Mouse (Mus musculus): ENCODE data around the gene Kcnk7. TPM values are rescaled to one million over a fixed set of nuclear protein-coding genes. Genes with fewer than 3 reads are reported as not detected.
A peak's percentile ranks its signal among the peaks of the same experiment; 100 is the strongest.

Kcnk7 gene
- polyA plus RNA-seq, 1 experiment from 2014 or later = not detected

DNA sequence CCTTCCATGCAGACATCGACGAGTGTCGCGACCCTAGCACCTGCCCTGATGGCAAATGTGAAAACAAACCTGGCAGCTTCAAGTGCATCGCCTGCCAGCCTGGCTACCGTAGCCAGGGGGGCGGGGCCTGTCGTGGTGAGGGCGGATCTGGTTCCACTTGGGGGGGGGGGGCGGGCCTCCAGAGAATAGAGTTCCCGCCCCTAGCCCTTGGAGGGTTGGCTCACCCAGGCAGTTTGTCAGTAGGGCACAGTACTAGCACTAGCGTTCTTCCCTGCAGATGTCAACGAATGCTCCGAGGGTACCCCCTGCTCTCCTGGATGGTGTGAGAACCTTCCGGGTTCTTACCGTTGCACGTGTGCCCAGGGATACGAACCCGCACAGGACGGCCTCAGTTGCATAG is 47.6 kb downstream of the Kcnk7 start:
- WGBS = 7% methylated on average over 18 of the region's 20 CpGs
- Histone ChIP-seq H3K4me3 (ENCODE audit: low read depth, low read length) (no peak overlapping the region), H3K4me2 (ENCODE audit: low read length) (no peak overlapping the region), H3K9me3 (replicated peaks; ENCODE audit: control insufficient read depth, low read length) (no peaks in the 10 kb centered on the region), H3K9ac (ENCODE audit: low read length) (no peak overlapping the region; the same call in 1 of the 2 replicates), H3K36me3 (ENCODE audit: control insufficient read depth, insufficient read depth, low read length) (no peaks in the 10 kb centered on the region; the same call in 1 of the 2 replicates), H3K27me3 (replicated peaks; ENCODE audit: control insufficient read depth, insufficient read depth, low read length) (peaks cover 34% of the 10 kb centered on the region), H3K27ac (ENCODE audit: low read depth, low read length) (no peak overlapping the region), H3K4me1 (ENCODE audit: control insufficient read depth, insufficient read depth, low read length) (no peaks in the 10 kb centered on the region)
- ATAC-seq = peak; percentile 56; the same call in 1 of the 2 replicates
- DNase-seq (ENCODE audit: low spot score) = peak; percentile 55

DNA sequence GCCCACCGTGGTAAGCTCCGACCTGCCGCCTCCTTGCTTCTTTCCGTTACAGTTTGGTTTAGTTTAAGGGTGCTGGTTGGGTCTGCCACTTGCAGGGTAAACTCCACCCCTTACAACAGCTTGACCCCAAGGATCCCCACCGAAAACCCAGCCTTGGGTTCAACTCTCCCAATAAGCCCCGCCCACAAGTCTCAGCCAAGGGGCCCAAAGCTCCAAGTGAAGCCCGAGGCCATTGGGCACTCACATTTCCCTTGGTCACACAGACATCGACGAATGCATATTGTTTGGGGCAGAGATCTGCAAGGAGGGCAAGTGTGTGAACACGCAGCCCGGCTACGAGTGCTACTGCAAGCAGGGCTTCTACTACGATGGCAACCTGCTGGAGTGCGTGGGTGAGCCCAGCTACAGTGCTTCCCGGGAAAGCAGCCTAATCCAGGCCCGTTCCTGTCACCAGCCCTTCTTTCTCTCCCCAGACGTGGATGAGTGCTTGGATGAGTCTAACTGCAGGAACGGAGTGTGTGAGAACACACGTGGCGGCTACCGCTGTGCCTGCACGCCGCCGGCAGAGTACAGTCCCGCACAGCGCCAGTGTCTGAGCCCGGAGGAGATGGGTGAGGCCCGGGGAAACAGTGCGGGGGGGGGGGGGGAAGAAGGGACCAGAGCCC is 52.3 kb downstream of the Kcnk7 start:
- Histone ChIP-seq H3K4me3 (ENCODE audit: low read depth, low read length) (no peak overlapping the region), H3K4me2 (ENCODE audit: low read length) (peak overlapping the region; percentile 28; the same call in 1 of the 2 replicates), H3K27me3 (replicated peaks; ENCODE audit: control insufficient read depth, insufficient read depth, low read length) (peaks cover 26% of the 10 kb centered on the region), H3K36me3 (ENCODE audit: control insufficient read depth, insufficient read depth, low read length) (peaks cover 44% of the 10 kb centered on the region), H3K9me3 (replicated peaks; ENCODE audit: control insufficient read depth, low read length) (no peaks in the 10 kb centered on the region), H3K9ac (ENCODE audit: low read length) (peak overlapping the region; percentile 42; the same call in 1 of the 2 replicates), H3K4me1 (ENCODE audit: control insufficient read depth, insufficient read depth, low read length) (peaks cover 4% of the 10 kb centered on the region; the same call in 1 of the 2 replicates), H3K27ac (ENCODE audit: low read depth, low read length) (no peak overlapping the region)
- 8% methylated on average over 28 of the region's 29 CpGs for WGBS
- DNase-seq (ENCODE audit: low spot score) (peak; percentile 32), ATAC-seq (peak; percentile 61)

Small RNA genes within 50 kb of the gene (microRNA-seq; reads per million reads assigned to microRNA genes)
- gene Mir6987 = 0.53 reads per million

Other genes starting within 250 kb of the Kcnk7 start
- 5.9 and 6.4 TPM in 2 replicates for gene Ccdc85b, start 246.5 kb upstream of the Kcnk7 start, polyA plus RNA-seq (2014; fragmentation: Nextera tagmentation; extraction: Ambion mirVana)
- gene Fibp, start 243.8 kb upstream of the Kcnk7 start, polyA plus RNA-seq (2014; fragmentation: Nextera tagmentation; extraction: Ambion mirVana) = 153 and 167 TPM in 2 replicates
- 3.4 and 5.3 TPM in 2 replicates for gene Ctsw, start 235.9 kb upstream of the Kcnk7 start, polyA plus RNA-seq (2014; fragmentation: Nextera tagmentation; extraction: Ambion mirVana)
- gene Efemp2, start 230.4 kb upstream of the Kcnk7 start, polyA plus RNA-seq (2014; fragmentation: Nextera tagmentation; extraction: Ambion mirVana) = 25.1 and 29.0 TPM in 2 replicates
- 51.8 and 57.1 TPM in 2 replicates for gene Mus81, start 216.0 kb upstream of the Kcnk7 start, polyA plus RNA-seq (2014; fragmentation: Nextera tagmentation; extraction: Ambion mirVana)
- gene Cfl1, start 213.9 kb upstream of the Kcnk7 start, polyA plus RNA-seq (2014; fragmentation: Nextera tagmentation; extraction: Ambion mirVana) = 4,491 and 4,757 TPM in 2 replicates
- 0.28 TPM in 1 of 2 replicates, not detected in the other for gene 1700020D05Rik, start 200.6 kb upstream of the Kcnk7 start, polyA plus RNA-seq (2014; fragmentation: Nextera tagmentation; extraction: Ambion mirVana)
- 55.3 and 73.2 TPM in 2 replicates for gene Snx32, start 193.8 kb upstream of the Kcnk7 start, polyA plus RNA-seq (2014; fragmentation: Nextera tagmentation; extraction: Ambion mirVana)
- gene Ovol1, start 143.7 kb upstream of the Kcnk7 start, polyA plus RNA-seq (2014; fragmentation: Nextera tagmentation; extraction: Ambion mirVana) = 0.16 TPM in 1 of 2 replicates, not detected in the other
- gene Ap5b1, start 136.3 kb upstream of the Kcnk7 start, polyA plus RNA-seq (2014; fragmentation: Nextera tagmentation; extraction: Ambion mirVana) = 1.5 and 1.6 TPM in 2 replicates
- gene Rnaseh2c, start 102.5 kb upstream of the Kcnk7 start, polyA plus RNA-seq (2014; fragmentation: Nextera tagmentation; extraction: Ambion mirVana) = 85.7 and 95.8 TPM in 2 replicates
- 43.7 and 49.7 TPM in 2 replicates for gene Kat5, start 94.1 kb upstream of the Kcnk7 start, polyA plus RNA-seq (2014; fragmentation: Nextera tagmentation; extraction: Ambion mirVana)
- 29.8 and 35.8 TPM in 2 replicates for gene Rela, start 66.9 kb upstream of the Kcnk7 start, polyA plus RNA-seq (2014; fragmentation: Nextera tagmentation; extraction: Ambion mirVana)
- 9.2 and 10.2 TPM in 2 replicates for gene Sipa1, start 40.7 kb upstream of the Kcnk7 start, polyA plus RNA-seq (2014; fragmentation: Nextera tagmentation; extraction: Ambion mirVana)
- gene Map3k11, start 15.6 kb upstream of the Kcnk7 start, polyA plus RNA-seq (2014; fragmentation: Nextera tagmentation; extraction: Ambion mirVana) = 9.2 and 11.8 TPM in 2 replicates
- gene Pcnx3, start 15.5 kb upstream of the Kcnk7 start, polyA plus RNA-seq (2014; fragmentation: Nextera tagmentation; extraction: Ambion mirVana) = 20.9 and 24.6 TPM in 2 replicates
- 7.0 and 10.1 TPM in 2 replicates for gene Ehbp1l1, start 21.9 kb downstream of the Kcnk7 start, polyA plus RNA-seq (2014; fragmentation: Nextera tagmentation; extraction: Ambion mirVana)
- gene Fam89b, start 25.3 kb downstream of the Kcnk7 start, polyA plus RNA-seq (2014; fragmentation: Nextera tagmentation; extraction: Ambion mirVana) = 204 and 233 TPM in 2 replicates
- 8.5 and 10.7 TPM in 2 replicates for gene Ltbp3, start 36.5 kb downstream of the Kcnk7 start, polyA plus RNA-seq (2014; fragmentation: Nextera tagmentation; extraction: Ambion mirVana)
- gene Scyl1, start 67.1 kb downstream of the Kcnk7 start, polyA plus RNA-seq (2014; fragmentation: Nextera tagmentation; extraction: Ambion mirVana) = 56.1 and 67.9 TPM in 2 replicates
- 13.1 and 16.0 TPM in 2 replicates for gene Frmd8, start 170.9 kb downstream of the Kcnk7 start, polyA plus RNA-seq (2014; fragmentation: Nextera tagmentation; extraction: Ambion mirVana)
- gene Slc25a45, start 173.4 kb downstream of the Kcnk7 start, polyA plus RNA-seq (2014; fragmentation: Nextera tagmentation; extraction: Ambion mirVana) = 1.7 TPM in 2 replicates
- gene Tigd3, start 189.8 kb downstream of the Kcnk7 start, polyA plus RNA-seq (2014; fragmentation: Nextera tagmentation; extraction: Ambion mirVana) = 7.0 and 7.1 TPM in 2 replicates
- gene Dpf2, start 208.6 kb downstream of the Kcnk7 start, polyA plus RNA-seq (2014; fragmentation: Nextera tagmentation; extraction: Ambion mirVana) = 127 and 136 TPM in 2 replicates
- 7.9 and 9.6 TPM in 2 replicates for gene Cdc42ep2, start 220.4 kb downstream of the Kcnk7 start, polyA plus RNA-seq (2014; fragmentation: Nextera tagmentation; extraction: Ambion mirVana)